Mouse (Mus musculus): Measurements from ENCODE around the gene Armc7. TPM values are rescaled to one million over a fixed set of nuclear protein-coding genes. Genes with fewer than 3 reads are reported as not detected.
A peak's percentile ranks its signal among the peaks of the same experiment; 100 is the strongest.
"Not testable (repeated sequence)": the region's sequence is repeated elsewhere in the genome, so short reads cannot be mapped to it uniquely, and the experiment has no call there.

Armc7 gene
- total and polyA plus RNA-seq, 3 experiments, result 6.0 to 24.4 (median 7.8) TPM

DNA sequence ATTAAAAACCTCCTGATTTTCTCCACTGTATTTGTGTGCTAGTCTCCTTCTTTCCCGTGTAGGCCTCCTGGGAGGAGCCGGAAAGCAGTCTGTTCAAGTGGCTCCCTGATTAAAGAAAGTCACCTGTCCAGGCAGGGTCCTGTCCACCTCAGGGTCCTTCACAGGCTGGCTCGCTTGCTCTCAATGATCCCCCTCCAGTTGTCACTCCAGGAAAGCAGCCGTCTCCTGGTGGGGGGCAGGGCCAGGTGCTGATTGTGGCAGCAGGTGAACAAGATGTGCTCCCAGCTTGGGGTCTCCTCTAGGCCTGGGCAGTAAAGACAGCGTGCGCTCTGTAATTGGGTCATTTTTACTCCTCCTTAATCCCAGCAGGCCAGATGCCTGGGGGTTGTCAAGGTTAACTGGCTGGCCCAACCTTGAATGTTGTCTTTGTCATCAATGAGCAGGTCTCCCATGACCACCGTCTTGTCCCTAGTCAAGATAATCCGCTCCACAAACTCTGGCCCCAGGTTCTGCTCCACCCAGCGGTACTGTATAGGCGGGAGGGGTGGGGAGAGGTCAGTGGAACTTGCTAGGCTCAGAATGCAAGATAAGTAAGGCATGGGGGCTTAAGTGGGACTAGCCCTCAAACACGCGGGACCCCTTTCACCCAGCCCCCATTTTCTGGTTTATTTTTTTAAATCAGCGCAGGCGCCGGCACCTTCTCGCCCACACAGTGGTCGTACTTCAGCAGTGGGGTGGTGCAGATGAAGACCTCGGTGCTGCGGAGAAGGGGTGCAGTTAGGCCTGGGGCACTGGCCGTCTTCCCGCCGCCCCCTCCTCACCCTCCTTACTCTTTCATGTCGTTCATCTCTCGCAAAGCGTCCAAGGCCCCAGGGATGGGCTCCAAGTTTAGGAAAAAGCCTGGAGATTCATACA is 15.2 kb downstream of the Armc7 start:
- H3K4me3 ChIP-seq (ENCODE audit: low read depth, low read length), result peak overlapping the region; percentile 85
- ATAC-seq (ENCODE audit: extremely low read depth, insufficient number of reproducible peaks, low FRiP score, poor library complexity, severe bottlenecking) (no peak), DNase-seq (ENCODE audit: low spot score) (no peak)
- no peaks in the 10 kb centered on the region for H3K9me3 ChIP-seq (replicated peaks)
- H3K4me1 ChIP-seq (ENCODE audit: insufficient read depth, low read depth, low read length), result peaks cover 50% of the 10 kb centered on the region
- peaks cover 46% of the 10 kb centered on the region for H3K36me3 ChIP-seq (replicated peaks)
- TF ChIP-seq GATA1 (IDR thresholded peaks at IDR 0.05; ENCODE audit: borderline replicate concordance, low read length), result no peak
- no peak for TF ChIP-seq POLR2AphosphoS5 (IDR thresholded peaks at IDR 0.05; ENCODE audit: insufficient replicate concordance, low read depth, low read length)
- 0 out of 2 replicates have a peak, but pooled peaks have one; percentile 27 for TF ChIP-seq CTCF (IDR thresholded peaks at IDR 0.05; ENCODE audit: low read depth, low read length)
- TF ChIP-seq TAL1 (conservative IDR thresholded peaks at IDR 0.05; ENCODE audit: low read depth, low read length), result no peak
- H3K27me3 ChIP-seq (ENCODE audit: insufficient read depth, low read length), result no peaks in the 10 kb centered on the region

GRCm38 (mm10) chr11:115491356-115492083 is 16.1 kb downstream of the Armc7 start, which contains the start of gene Nt5c:
Gene Nt5c, minus strand, starts transcription at chr11:115491862.
- TF ChIP-seq POLR2AphosphoS5 (IDR thresholded peaks at IDR 0.05; ENCODE audit: insufficient replicate concordance, low read depth, low read length) (no peak), GATA1 (IDR thresholded peaks at IDR 0.05; ENCODE audit: borderline replicate concordance, low read length) (no peak), CTCF (IDR thresholded peaks at IDR 0.05; ENCODE audit: low read depth, low read length) (peak; percentile 15; the same call in 1 of the 2 replicates), GATA2 (IDR thresholded peaks at IDR 0.05; ENCODE audit: borderline replicate concordance, low read depth, low read length) (no peak), TAL1 (conservative IDR thresholded peaks at IDR 0.05; ENCODE audit: low read depth, low read length) (no peak)
- DNase-seq (ENCODE audit: low spot score), result peak; percentile 93
- H3K4me1 ChIP-seq (ENCODE audit: insufficient read depth, low read depth, low read length), result peaks cover 47% of the 10 kb centered on the region
- H3K27me3 ChIP-seq (ENCODE audit: insufficient read depth, low read length), result no peaks in the 10 kb centered on the region
- H3K9me3 ChIP-seq (replicated peaks), result no peaks in the 10 kb centered on the region
- H3K4me3 ChIP-seq (ENCODE audit: low read depth, low read length), result peak within 1 kb of the TSS; percentile 85
- H3K36me3 ChIP-seq (replicated peaks), result peaks cover 42% of the 10 kb centered on the region
- ATAC-seq (ENCODE audit: extremely low read depth, insufficient number of reproducible peaks, low FRiP score, poor library complexity, severe bottlenecking), result peak; percentile 96

DNA sequence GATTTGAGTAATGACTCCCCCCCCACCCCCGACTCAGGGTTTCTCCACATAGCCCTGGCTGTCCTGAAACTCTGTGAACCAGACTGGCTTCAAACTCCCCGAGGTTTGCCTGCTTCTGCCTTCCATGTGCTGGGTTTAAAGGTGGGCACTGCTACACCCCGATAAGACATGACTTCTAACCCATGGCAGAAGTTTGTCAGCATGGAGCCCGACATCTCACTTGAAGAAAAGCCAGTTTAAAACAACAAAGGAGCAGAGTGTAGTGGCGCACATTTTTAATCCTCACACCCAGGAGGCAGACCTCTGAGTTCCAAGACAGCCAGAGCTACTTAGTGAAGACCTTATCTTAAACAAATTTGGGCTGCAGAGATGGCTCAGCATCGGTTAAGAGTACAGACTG is 16.9 kb downstream of the Armc7 start:
- no peak for DNase-seq (ENCODE audit: low spot score)
- Histone ChIP-seq H3K27me3 (ENCODE audit: insufficient read depth, low read length) (no peaks in the 10 kb centered on the region), H3K36me3 (replicated peaks) (peaks cover 45% of the 10 kb centered on the region), H3K9me3 (replicated peaks) (no peaks in the 10 kb centered on the region), H3K4me1 (ENCODE audit: insufficient read depth, low read depth, low read length) (peaks cover 47% of the 10 kb centered on the region), H3K4me3 (ENCODE audit: low read depth, low read length) (peak overlapping the region; percentile 85; the same call in 1 of the 2 replicates)
- no peak for TF ChIP-seq CTCF (IDR thresholded peaks at IDR 0.05; ENCODE audit: low read depth, low read length)
- TF ChIP-seq POLR2AphosphoS5 (IDR thresholded peaks at IDR 0.05; ENCODE audit: insufficient replicate concordance, low read depth, low read length), result no peak
- ATAC-seq (ENCODE audit: extremely low read depth, insufficient number of reproducible peaks, low FRiP score, poor library complexity, severe bottlenecking), result no peak

- not testable (repeated sequence) for DNase-seq (ENCODE audit: low spot score); ATAC-seq (ENCODE audit: extremely low read depth, insufficient number of reproducible peaks, low FRiP score, poor library complexity, severe bottlenecking); H3K9me3 ChIP-seq (replicated peaks); H3K4me3 ChIP-seq (ENCODE audit: low read depth, low read length); H3K27me3 ChIP-seq (ENCODE audit: insufficient read depth, low read length)
- peaks cover 19% of the 10 kb centered on the region for H3K4me1 ChIP-seq (ENCODE audit: insufficient read depth, low read depth, low read length)
- H3K36me3 ChIP-seq (replicated peaks), result peaks cover 50% of the 10 kb centered on the region
These were observed 21.1 kb downstream of the Armc7 start for GRCm38 (mm10) chr11:115496559-115496958.

- no peak for ATAC-seq (ENCODE audit: extremely low read depth, insufficient number of reproducible peaks, low FRiP score, poor library complexity, severe bottlenecking)
- H3K4me1 ChIP-seq (ENCODE audit: insufficient read depth, low read depth, low read length), result peaks cover 38% of the 10 kb centered on the region
- TF ChIP-seq TAL1 (conservative IDR thresholded peaks at IDR 0.05; ENCODE audit: low read depth, low read length) (no peak), GATA2 (IDR thresholded peaks at IDR 0.05; ENCODE audit: borderline replicate concordance, low read depth, low read length) (no peak), CTCF (IDR thresholded peaks at IDR 0.05; ENCODE audit: low read depth, low read length) (no peak), POLR2AphosphoS5 (IDR thresholded peaks at IDR 0.05; ENCODE audit: insufficient replicate concordance, low read depth, low read length) (no peak), GATA1 (IDR thresholded peaks at IDR 0.05; ENCODE audit: borderline replicate concordance, low read length) (no peak)
- no peak overlapping the region for H3K4me3 ChIP-seq (ENCODE audit: low read depth, low read length)
- peaks cover 90% of the 10 kb centered on the region for H3K36me3 ChIP-seq (replicated peaks)
- DNase-seq (ENCODE audit: low spot score), result no peak
- H3K27me3 ChIP-seq (ENCODE audit: insufficient read depth, low read length), result no peaks in the 10 kb centered on the region
- H3K9me3 ChIP-seq (replicated peaks), result no peaks in the 10 kb centered on the region
These were observed 27.2 kb downstream of the Armc7 start for GRCm38 (mm10) chr11:115502636-115503035.

GRCm38 (mm10) chr11:115506586-115506985 is 31.1 kb downstream of the Armc7 start:
- DNase-seq (ENCODE audit: low spot score), result no peak
- Histone ChIP-seq H3K36me3 (replicated peaks) (peaks cover 83% of the 10 kb centered on the region), H3K9me3 (replicated peaks) (no peaks in the 10 kb centered on the region), H3K4me1 (ENCODE audit: insufficient read depth, low read depth, low read length) (peaks cover 73% of the 10 kb centered on the region), H3K27me3 (ENCODE audit: insufficient read depth, low read length) (no peaks in the 10 kb centered on the region), H3K4me3 (ENCODE audit: low read depth, low read length) (no peak overlapping the region)
- no peak for TF ChIP-seq GATA2 (IDR thresholded peaks at IDR 0.05; ENCODE audit: borderline replicate concordance, low read depth, low read length)
- no peak for TF ChIP-seq GATA1 (IDR thresholded peaks at IDR 0.05; ENCODE audit: borderline replicate concordance, low read length)
- TF ChIP-seq POLR2AphosphoS5 (IDR thresholded peaks at IDR 0.05; ENCODE audit: insufficient replicate concordance, low read depth, low read length), result no peak
- TF ChIP-seq CTCF (IDR thresholded peaks at IDR 0.05; ENCODE audit: low read depth, low read length), result no peak
- no peak for TF ChIP-seq TAL1 (conservative IDR thresholded peaks at IDR 0.05; ENCODE audit: low read depth, low read length)
- no peak for ATAC-seq (ENCODE audit: extremely low read depth, insufficient number of reproducible peaks, low FRiP score, poor library complexity, severe bottlenecking)

Measured in G1E (cell line).